Mouse (Mus musculus) stomach, embryonic 14.5 days (tissue): ENCODE results near the gene Slc6a17. TPM values are rescaled to one million over a fixed set of nuclear protein-coding genes. Genes with fewer than 3 reads are reported as not detected.

ENCODE experiments used
- ATAC-seq: fragments of 200-750 bp; cut with Nextera tagmentation; 2 replicates; pipeline ENCODE4 v1.8.0; 2017; ENCODE audit warnings: low read depth, moderate TSS enrichment; ENCODE audit not compliant: insufficient number of reproducible peaks, insufficient read depth, low FRiP score
- H3K27ac ChIP-seq: fragments of 300-500 bp; sonication (generic); 2 replicates; pipeline ENCODE4 v1.5.1; 2014; ENCODE audit warnings: mild to moderate bottlenecking, low read length, moderate library complexity, mixed read lengths
- H3K27me3 ChIP-seq: fragments of 300-500 bp; sonication (generic); 2 replicates; pipeline ENCODE4 v1.6.1; 2014; ENCODE audit warnings: low read length, control low read depth, mixed read lengths; ENCODE audit not compliant: control insufficient read depth, insufficient read depth
- H3K36me3 ChIP-seq: fragments of 300-500 bp; sonication (generic); 2 replicates; pipeline ENCODE4 v1.6.1; 2014; ENCODE audit warnings: mild to moderate bottlenecking, control low read depth, low read length, moderate library complexity, mixed read lengths; ENCODE audit not compliant: control insufficient read depth, insufficient read depth
- H3K4me1 ChIP-seq: fragments of 300-500 bp; sonication (generic); 2 replicates; pipeline ENCODE4 v1.6.1; 2014; ENCODE audit warnings: low read length, control low read depth, mixed read lengths; ENCODE audit not compliant: control insufficient read depth, insufficient read depth
- H3K4me2 ChIP-seq: fragments of 300-500 bp; sonication (generic); replicated peaks from 2 replicates; pipeline ENCODE4 v1.6.1; 2014; ENCODE audit warnings: low read depth, low read length, control low read depth
- H3K4me3 ChIP-seq: fragments of 300-500 bp; sonication (generic); 2 replicates; pipeline ENCODE4 v1.5.1; 2014; ENCODE audit warnings: low read depth, low read length, control low read depth
- H3K9ac ChIP-seq: fragments of 300-500 bp; sonication (generic); replicated peaks from 2 replicates; pipeline ENCODE4 v1.6.1; 2014; ENCODE audit warnings: low read depth, mild to moderate bottlenecking, control low read depth, low read length, moderate library complexity, mixed read lengths
- H3K9me3 ChIP-seq: fragments of 300-500 bp; sonication (generic); 2 replicates; pipeline ENCODE4 v1.6.1; 2016; ENCODE audit warnings: low read depth, low read length, control low read depth; ENCODE audit not compliant: control insufficient read depth
- WGBS: fragments of 180-500 bp; shearing (Covaris S2); extraction: QIAGEN DNeasy Blood & Tissue Kit; methylation state at CpG from one replicate; pipeline ENCODE4 v1.1.7; 2014; 5-methylcytosine and 5-hydroxymethylcytosine counted together
- polyA plus RNA-seq: library from polyadenylated mRNA; unstranded; fragments of >200 nt; fragmentation: Nextera tagmentation; extraction: Ambion mirVana; gene quantifications from 2 replicates; pipeline ENCODE4 v1.2.1, GENCODE M21; 2014

The Slc6a17 gene
- polyA plus RNA-seq, 1 experiment from 2014 or later, result 2.2 TPM

- H3K27me3 ChIP-seq, result no peaks in the 10 kb centered on the region
- no peaks in the 10 kb centered on the region for H3K36me3 ChIP-seq
- no peak for ATAC-seq
- no peak overlapping the region for H3K4me3 ChIP-seq
- whole genome bisulfite sequencing, result 53% methylated on average over 2 of the region's 2 CpGs
- H3K27ac ChIP-seq, result no peak overlapping the region
- H3K4me2 ChIP-seq, result no peak overlapping the region
- no peak overlapping the region for H3K9ac ChIP-seq
- no peaks in the 10 kb centered on the region for H3K9me3 ChIP-seq
- H3K4me1 ChIP-seq, result 0 out of 2 replicates have a peak, but pooled peaks cover 6% of the 10 kb centered on the region
Measured at GRCm38 (mm10) chr3:107546956-107547355, 29.1 kb upstream of the Slc6a17 start.

- 50% methylated on average over 10 of the region's 10 CpGs for WGBS
- Histone ChIP-seq H3K4me1 (0 out of 2 replicates have a peak, but pooled peaks cover 6% of the 10 kb centered on the region), H3K4me2 (no peak overlapping the region), H3K27me3 (no peaks in the 10 kb centered on the region), H3K4me3 (no peak overlapping the region), H3K9ac (no peak overlapping the region), H3K36me3 (no peaks in the 10 kb centered on the region), H3K27ac (no peak overlapping the region), H3K9me3 (no peaks in the 10 kb centered on the region)
- no peak for ATAC-seq
Measured at GRCm38 (mm10) chr3:107545716-107546412, 28.0 kb upstream of the Slc6a17 start.

GRCm38 (mm10) chr3:107545278-107545677, 27.5 kb upstream of the Slc6a17 start:
- WGBS, result 62% methylated on average over 5 of the region's 5 CpGs

GRCm38 (mm10) chr3:107543158-107544080, 25.6 kb upstream of the Slc6a17 start:
- no peak overlapping the region for H3K4me2 ChIP-seq
- no peaks in the 10 kb centered on the region for H3K36me3 ChIP-seq
- H3K9me3 ChIP-seq, result no peaks in the 10 kb centered on the region
- no peaks in the 10 kb centered on the region for H3K27me3 ChIP-seq
- no peak overlapping the region for H3K9ac ChIP-seq
- no peak for ATAC-seq
- no peak overlapping the region for H3K4me3 ChIP-seq
- no peak overlapping the region for H3K27ac ChIP-seq
- WGBS, result 64% methylated on average over 8 of the region's 8 CpGs
- no peaks in the 10 kb centered on the region for H3K4me1 ChIP-seq

More at GRCm38 (mm10) chr3:107545278-107545677, 27.5 kb upstream of the Slc6a17 start:
- no peak overlapping the region for H3K27ac ChIP-seq
- H3K27me3 ChIP-seq, result no peaks in the 10 kb centered on the region
- no peak overlapping the region for H3K4me3 ChIP-seq
- ATAC-seq, result no peak
- H3K9ac ChIP-seq, result no peak overlapping the region
- no peaks in the 10 kb centered on the region for H3K9me3 ChIP-seq
- H3K4me2 ChIP-seq, result no peak overlapping the region
- H3K36me3 ChIP-seq, result no peaks in the 10 kb centered on the region
- 0 out of 2 replicates have a peak, but pooled peaks cover 6% of the 10 kb centered on the region for H3K4me1 ChIP-seq

- H3K27me3 ChIP-seq, result no peaks in the 10 kb centered on the region
- H3K9ac ChIP-seq, result no peak overlapping the region
- H3K4me3 ChIP-seq, result no peak overlapping the region
- no peak overlapping the region for H3K4me2 ChIP-seq
- H3K36me3 ChIP-seq, result no peaks in the 10 kb centered on the region
- H3K9me3 ChIP-seq, result no peaks in the 10 kb centered on the region
- ATAC-seq, result no peak
- no peaks in the 10 kb centered on the region for H3K4me1 ChIP-seq
- H3K27ac ChIP-seq, result no peak overlapping the region
- WGBS, result 56% methylated on average over 4 of the region's 4 CpGs
Measured at GRCm38 (mm10) chr3:107542584-107542983, 24.8 kb upstream of the Slc6a17 start.

GRCm38 (mm10) chr3:107537504-107537889, 19.7 kb upstream of the Slc6a17 start:
- ATAC-seq, result no peak
- H3K27me3 ChIP-seq, result no peaks in the 10 kb centered on the region
- no peak overlapping the region for H3K27ac ChIP-seq
- no peaks in the 10 kb centered on the region for H3K9me3 ChIP-seq
- H3K4me1 ChIP-seq, result 0 out of 2 replicates have a peak, but pooled peaks cover 4% of the 10 kb centered on the region
- WGBS, result 24% methylated on average over 8 of the region's 8 CpGs
- peak overlapping the region; percentile 48 for H3K4me2 ChIP-seq
- no peaks in the 10 kb centered on the region for H3K36me3 ChIP-seq
- H3K9ac ChIP-seq, result no peak overlapping the region
- no peak overlapping the region for H3K4me3 ChIP-seq

GRCm38 (mm10) chr3:107536810-107537503, 19.1 kb upstream of the Slc6a17 start:
- peak; percentile 56; the same call in 1 of the 2 replicates for ATAC-seq
- H3K9me3 ChIP-seq, result no peaks in the 10 kb centered on the region
- no peak overlapping the region for H3K4me3 ChIP-seq
- 1% methylated on average over 17 of the region's 17 CpGs for WGBS
- H3K27ac ChIP-seq, result no peak overlapping the region
- H3K4me1 ChIP-seq, result 0 out of 2 replicates have a peak, but pooled peaks cover 4% of the 10 kb centered on the region
- H3K4me2 ChIP-seq, result peak overlapping the region; percentile 48
- no peaks in the 10 kb centered on the region for H3K36me3 ChIP-seq
- no peak overlapping the region for H3K9ac ChIP-seq
- H3K27me3 ChIP-seq, result no peaks in the 10 kb centered on the region

GRCm38 (mm10) chr3:107534951-107535350, 17.1 kb upstream of the Slc6a17 start:
- no peak for ATAC-seq
- Histone ChIP-seq H3K9ac (no peak overlapping the region), H3K4me3 (no peak overlapping the region), H3K27ac (no peak overlapping the region), H3K27me3 (no peaks in the 10 kb centered on the region), H3K4me2 (no peak overlapping the region), H3K9me3 (no peaks in the 10 kb centered on the region), H3K36me3 (no peaks in the 10 kb centered on the region), H3K4me1 (0 out of 2 replicates have a peak, but pooled peaks cover 4% of the 10 kb centered on the region)
- WGBS, result 86% methylated on average over 7 of the region's 7 CpGs
